In genomic region chr6:147759485-147759884, GRCm38 (mm10) we compare ENCODE assay signal across 22 mouse cellular contexts.
DNase-seq lines count a peak whose midpoint lies in the region; ATAC-seq and TF ChIP-seq lines count a peak whose summit lies in the region.
"Had no signal": no experiment of that assay in that cellular context is flagged by ENCODE, and none has a peak within 500 bp of the region (broad histone marks: within the 10 kb centered on the region; RNA-seq: fewer than 3 reads in every experiment).

No protein-coding gene starts in this region.

- H3K27ac ChIP-seq in heart, adult 2 months: peak overlapping the region; percentile 42
- no peak overlapping the region for H3K27ac ChIP-seq in intestine, embryonic 15.5 days
- no peak overlapping the region for H3K27ac ChIP-seq in intestine, postnatal 0 days (ENCODE audit: low read depth, low read length)
- H3K27ac ChIP-seq: embryonic facial prominence, embryonic 15.5 days; forebrain, embryonic 10.5 days; gastrocnemius, adult 2 months; hindbrain, embryonic 12.5 days had no signal

- no peak overlapping the region for H3K4me2 ChIP-seq in intestine, embryonic 15.5 days (replicated peaks)
- no peak overlapping the region for H3K4me2 ChIP-seq in intestine, postnatal 0 days (replicated peaks; ENCODE audit: low read depth)
- peak overlapping the region; percentile 52 for H3K4me2 ChIP-seq in myocyte (ENCODE audit: low read depth)
- H3K4me2 ChIP-seq: embryonic facial prominence, embryonic 15.5 days; heart, embryonic 11.5 days; hindbrain, embryonic 12.5 days had no signal

- peak; percentile 75 for ATAC-seq in intestine, embryonic 15.5 days
- no peak for ATAC-seq in intestine, postnatal 0 days
- ATAC-seq: forebrain, embryonic 14.5 days; hindbrain, embryonic 16.5 days had no signal

- TF ChIP-seq POLR2A in heart, adult 2 months (IDR thresholded peaks at IDR 0.05; ENCODE audit: insufficient read depth, low read depth, low read length): no peak
- no peak for TF ChIP-seq POLR2A in lung, adult 2 months (IDR thresholded peaks at IDR 0.05; ENCODE audit: borderline replicate concordance, extremely low read depth, low read depth, low read length)
- TF ChIP-seq POLR2A in myocyte (IDR thresholded peaks at IDR 0.05; ENCODE audit: insufficient read length, low read depth): no peak

- no peaks in the 10 kb centered on the region for H3K9me3 ChIP-seq in intestine, embryonic 15.5 days
- H3K9me3 ChIP-seq in intestine, postnatal 0 days (ENCODE audit: control insufficient read depth): no peaks in the 10 kb centered on the region
- H3K9me3 ChIP-seq: embryonic facial prominence, embryonic 15.5 days; forebrain, embryonic 10.5 days; hindbrain, embryonic 12.5 days had no signal

- H3K9ac ChIP-seq in heart, adult 2 months (ENCODE audit: low read depth, low read length): no peak overlapping the region
- no peak overlapping the region for H3K9ac ChIP-seq in intestine, embryonic 15.5 days
- no peak overlapping the region for H3K9ac ChIP-seq in intestine, postnatal 0 days (ENCODE audit: low read depth, low read length)
- H3K9ac ChIP-seq: embryonic facial prominence, embryonic 15.5 days; hindbrain, embryonic 12.5 days had no signal

- no peaks in the 10 kb centered on the region for H3K27me3 ChIP-seq in heart, adult 2 months (ENCODE audit: control insufficient read depth, insufficient read depth, low read length)
- H3K27me3 ChIP-seq in intestine, embryonic 15.5 days (replicated peaks): no peaks in the 10 kb centered on the region
- H3K27me3 ChIP-seq in intestine, postnatal 0 days (replicated peaks; ENCODE audit: control insufficient read depth, insufficient read depth, low read length): no peaks in the 10 kb centered on the region
- H3K27me3 ChIP-seq in myocyte (ENCODE audit: control insufficient read depth, insufficient read depth, insufficient read length): no peaks in the 10 kb centered on the region
- H3K27me3 ChIP-seq: embryonic facial prominence, embryonic 15.5 days; hindbrain, embryonic 12.5 days had no signal

- no peak overlapping the region for H3ac ChIP-seq in myocyte (ENCODE audit: control insufficient read depth, insufficient read length)

- no peaks in the 10 kb centered on the region for H3K36me3 ChIP-seq in heart, adult 2 months (ENCODE audit: control insufficient read depth, insufficient read depth, low read length)
- no peaks in the 10 kb centered on the region for H3K36me3 ChIP-seq in intestine, embryonic 15.5 days
- H3K36me3 ChIP-seq in intestine, postnatal 0 days (ENCODE audit: control insufficient read depth, insufficient read depth): no peaks in the 10 kb centered on the region
- no peaks in the 10 kb centered on the region for H3K36me3 ChIP-seq in myocyte (ENCODE audit: control insufficient read depth, insufficient read depth)
- H3K36me3 ChIP-seq: embryonic facial prominence, embryonic 15.5 days; forebrain, embryonic 10.5 days; hindbrain, embryonic 12.5 days had no signal

- TF ChIP-seq EP300 in heart, adult 2 months (IDR thresholded peaks at IDR 0.05; ENCODE audit: insufficient read depth, low read depth, low read length): no peak

- 43% methylated on average over 7 of the region's 7 CpGs for WGBS in heart, adult 2 months
- WGBS in intestine, embryonic 15.5 days: 53% methylated on average over 7 of the region's 7 CpGs
- 31% methylated on average over 7 of the region's 7 CpGs for WGBS in intestine, postnatal 0 days
- 53% methylated on average over 7 of the region's 7 CpGs for WGBS in lung, adult 2 months

- no peaks in the 10 kb centered on the region; the same call in 1 of the 2 replicates for H3K4me1 ChIP-seq in heart, adult 2 months (ENCODE audit: control insufficient read depth, insufficient read depth, low read length)
- H3K4me1 ChIP-seq in intestine, embryonic 15.5 days (replicated peaks): no peaks in the 10 kb centered on the region
- no peaks in the 10 kb centered on the region for H3K4me1 ChIP-seq in intestine, postnatal 0 days (replicated peaks; ENCODE audit: control insufficient read depth, insufficient read depth, low read length)
- no peaks in the 10 kb centered on the region; the same call in 1 of the 2 replicates for H3K4me1 ChIP-seq in lung, adult 2 months (ENCODE audit: control insufficient read depth, insufficient read depth, low read length)
- H3K4me1 ChIP-seq: forebrain, embryonic 10.5 days; hindbrain, embryonic 12.5 days had no signal

- intact Hi-C loops in heart, adult 2 months (cut with DNase I): no loop called here
- intact Hi-C loops in heart, postnatal 25 days (cut with DNase I): no loop called here

- DNase-seq in heart, adult 2 months: no peak
- no peak for DNase-seq in heart, postnatal 25 days (ENCODE audit: low spot score)
- DNase-seq in lung, postnatal 25 days (ENCODE audit: low spot score): peak; percentile 14
- no peak for DNase-seq in lung, adult 2 months
- no peak for DNase-seq in neural tube, embryonic 10.5 days (ENCODE audit: extremely low spot score, low spot score)
- DNase-seq: cerebellum, adult 11 months; cerebellum, adult 8-10 months; cerebellum, postnatal 14 days; embryo, embryonic 11 days; gastrocnemius, adult 2 months; gastrocnemius, postnatal 25 days; heart, postnatal 14 days had no signal

- H3K79me2 ChIP-seq in heart, adult 2 months (replicated peaks; ENCODE audit: control insufficient read depth, insufficient read depth, low read length): no peaks in the 10 kb centered on the region
- no peaks in the 10 kb centered on the region for H3K79me2 ChIP-seq in myocyte (ENCODE audit: control insufficient read depth, insufficient read depth)

- TF ChIP-seq CTCF in heart, adult 2 months (IDR thresholded peaks at IDR 0.05): no peak
- TF ChIP-seq CTCF in intestine, postnatal 0 days (IDR thresholded peaks at IDR 0.05; ENCODE audit: low read depth): no peak
- no peak for TF ChIP-seq CTCF in lung, adult 2 months (IDR thresholded peaks at IDR 0.05; ENCODE audit: insufficient read depth, low read length)

- no peak overlapping the region for H3K4me3 ChIP-seq in heart, adult 2 months
- no peak overlapping the region for H3K4me3 ChIP-seq in intestine, embryonic 15.5 days (replicated peaks)
- no peak overlapping the region for H3K4me3 ChIP-seq in intestine, postnatal 0 days (ENCODE audit: low read depth, low read length)
- no peak overlapping the region for H3K4me3 ChIP-seq in lung, adult 2 months (replicated peaks; ENCODE audit: extremely low read depth, low read depth, low read length)
- H3K4me3 ChIP-seq in myocyte: no peak overlapping the region
- H3K4me3 ChIP-seq: embryonic facial prominence, embryonic 15.5 days; erythroblast, embryonic 14.5 days; forebrain, embryonic 10.5 days; gastrocnemius, adult 2 months; hindbrain, embryonic 12.5 days had no signal

TF ChIP-seq in myocyte, 11 proteins besides CTCF, POLR2A, EP300 and RAD21:
- TF ChIP-seq MAX (IDR thresholded peaks at IDR 0.05; ENCODE audit: low read depth) (no peak), SRF (IDR thresholded peaks at IDR 0.05; ENCODE audit: control insufficient read depth, insufficient read length, low read depth) (no peak), TCF12 (IDR thresholded peaks at IDR 0.05; ENCODE audit: insufficient read depth, poor library complexity, severe bottlenecking) (no peak), USF1 (IDR thresholded peaks at IDR 0.05; ENCODE audit: low read depth) (no peak), TCF3 (IDR thresholded peaks at IDR 0.05; ENCODE audit: insufficient read length, low read depth) (no peak), CEBPB (IDR thresholded peaks at IDR 0.05; ENCODE audit: insufficient read depth, poor library complexity, severe bottlenecking) (no peak), MYOD1 (IDR thresholded peaks at IDR 0.05; ENCODE audit: control insufficient read depth in 1 of 3, insufficient read length in 2 of 3, low read depth in 2 of 3) (no peak), POLR2AphosphoS2 (IDR thresholded peaks at IDR 0.05; ENCODE audit: insufficient read length, low read depth) (no peak), REST (IDR thresholded peaks at IDR 0.05; ENCODE audit: insufficient read depth, insufficient read length) (no peak), MYOG (IDR thresholded peaks at IDR 0.05; ENCODE audit: control insufficient read depth in 1 of 3, insufficient read depth in 1 of 3, insufficient read length in 2 of 3, low read depth in 2 of 3) (no peak), E2F4 (IDR thresholded peaks at IDR 0.05; ENCODE audit: insufficient read depth) (no peak)
